Mouse (Mus musculus): ENCODE data around the gene Nol12.

DNA sequence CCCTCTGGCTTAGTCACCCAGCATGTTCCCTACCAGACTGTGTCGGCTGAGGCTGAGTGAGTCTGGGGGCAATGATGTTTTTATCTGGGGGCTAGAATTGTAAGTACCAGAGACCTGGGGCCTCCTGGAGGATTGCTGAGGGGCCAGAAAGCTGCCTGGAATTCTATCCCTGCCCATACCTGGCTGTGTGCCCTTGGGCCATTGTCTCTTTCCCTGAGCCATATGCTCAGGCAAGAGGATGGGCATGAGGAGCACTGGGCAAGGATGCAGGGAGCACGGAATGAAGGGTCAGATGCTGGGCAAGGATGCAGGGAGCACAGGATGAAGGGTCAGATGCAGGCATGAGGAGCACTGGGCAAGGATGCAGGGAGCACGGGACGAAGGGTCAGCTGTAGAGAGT lies 45.4 kb downstream of the Nol12 start:
- TF ChIP-seq CTCF (IDR thresholded peaks at IDR 0.05; ENCODE audit: low read depth, low read length) (no peak), GATA1 (IDR thresholded peaks at IDR 0.05; ENCODE audit: borderline replicate concordance, low read length) (no peak)

Measured in G1E (cell line).